Mouse (Mus musculus) layer of hippocampus, adult 18-20 months (tissue): ENCODE results near the gene Lmbrd1. TPM values are rescaled to one million over a fixed set of nuclear protein-coding genes. Genes with fewer than 3 reads are reported as not detected.
"Not testable (repeated sequence)": the region's sequence is repeated elsewhere in the genome, so short reads cannot be mapped to it uniquely, and the experiment has no call there.

Experiments used
- DNase-seq, 2 experiments: peaks; one replicate each; pipeline ENCODE4 v3.0.0; 2022; ENCODE audit warnings: low spot score in 2 of 2
- long read RNA-seq: library from polyadenylated mRNA; stranded (forward); transcript quantifications from one replicate; pipeline ENCODE4 v2.0.0, GENCODE M21; 2021
- total RNA-seq, 2 experiments: library from RNA; stranded (reverse); gene quantifications; 2 replicates each; pipeline ENCODE4 v1.2.3; 2021

Gene Lmbrd1
- total RNA-seq: 100 to 1,000 TPM; 113 to 114 TPM
- long read RNA-seq, full-length matches to known transcripts: 187 of 220 reads
- long read RNA-seq, partial matches to known transcripts: 6 of 220 reads
- long read RNA-seq, other reads (novel, unspliced or antisense): 27 of 220 reads

DNA sequence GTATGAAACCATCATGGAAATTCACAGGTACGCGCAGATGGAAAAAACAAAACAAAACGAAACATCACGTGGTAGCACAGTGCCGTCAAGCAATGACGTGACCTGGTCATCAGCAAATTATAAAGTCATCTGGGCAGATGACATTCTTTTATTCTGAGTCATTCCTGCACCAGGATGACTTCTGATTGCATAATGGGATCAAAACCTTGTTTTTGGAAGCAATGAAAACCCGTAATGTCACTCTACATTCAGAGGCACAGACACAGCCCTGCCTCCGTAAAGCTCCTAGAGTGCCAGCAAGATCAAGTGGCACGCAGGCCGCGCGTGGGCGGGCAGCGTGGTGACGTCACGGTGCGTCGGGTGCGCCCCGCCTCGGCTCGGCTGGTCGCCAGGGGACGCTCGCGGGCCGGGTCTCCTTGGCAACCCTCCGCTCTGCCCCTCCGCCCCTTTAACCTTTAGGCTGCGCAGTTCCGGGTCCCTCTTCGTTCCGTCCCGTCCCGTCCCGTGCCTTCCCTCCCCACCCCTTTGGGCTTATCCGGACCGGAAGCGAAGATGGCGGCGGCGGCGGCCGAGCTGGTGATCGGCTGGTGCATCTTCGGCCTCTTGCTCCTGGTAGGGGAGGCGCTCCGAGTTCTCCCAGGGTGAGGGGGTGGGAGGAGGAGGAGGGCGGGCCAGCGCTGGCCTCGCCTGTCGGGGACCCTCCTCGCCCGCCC, at the start of gene Lmbrd1:
Gene Lmbrd1 (plus strand): TSS at position 426 of the 713 bp plus-strand sequence.
- peak; percentile 93 to 98 for DNase-seq

DNA sequence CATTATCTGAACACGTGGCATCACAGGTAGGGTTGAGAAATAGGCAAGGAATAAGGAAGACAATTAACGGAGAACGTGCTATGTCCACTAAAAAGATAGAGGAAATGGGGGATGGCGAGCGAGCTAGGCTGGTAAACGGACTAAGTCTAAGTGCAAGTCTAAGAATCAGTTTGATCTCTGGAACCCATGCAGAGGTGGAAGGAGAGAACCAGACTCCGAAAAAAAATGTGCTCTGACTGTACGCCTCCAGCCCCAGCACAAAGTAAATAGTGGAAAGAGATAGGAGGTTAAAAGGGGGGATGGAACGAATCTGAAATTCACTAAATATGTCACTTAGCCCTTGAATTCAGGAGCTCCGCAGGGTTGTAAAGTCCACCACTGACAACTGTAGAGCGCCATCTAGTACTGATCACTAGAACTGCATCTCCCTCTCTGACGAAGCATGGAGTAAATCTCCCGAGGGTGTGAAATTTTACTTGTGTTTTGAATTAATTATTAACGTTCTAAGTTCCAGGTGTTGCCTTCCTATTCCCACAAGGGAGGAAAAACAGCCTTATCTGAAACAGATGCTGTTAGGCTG, 44.8 kb upstream of the Lmbrd1 start:
- DNase-seq: peak; percentile 11 to 69

DNA sequence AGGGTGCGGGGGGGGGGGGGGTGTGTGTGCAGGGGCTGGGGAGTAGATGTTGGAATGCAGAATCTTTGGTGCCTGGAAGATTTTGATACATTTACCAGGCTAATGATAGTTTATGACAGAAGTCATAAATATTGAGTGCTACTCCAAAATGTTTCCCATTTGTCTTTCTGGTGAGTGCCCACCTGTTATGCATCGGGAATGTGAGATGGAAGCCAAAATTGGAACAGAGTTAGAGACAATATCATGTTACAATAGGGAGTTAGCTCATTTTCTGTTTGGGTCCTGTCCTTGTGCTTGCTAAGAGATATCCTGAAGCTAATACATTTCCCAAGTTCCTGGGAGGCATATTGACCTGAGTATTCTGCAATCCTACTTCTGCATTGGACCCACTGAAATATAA, 28.3 kb upstream of the Lmbrd1 start:
- no peak for DNase-seq

DNA sequence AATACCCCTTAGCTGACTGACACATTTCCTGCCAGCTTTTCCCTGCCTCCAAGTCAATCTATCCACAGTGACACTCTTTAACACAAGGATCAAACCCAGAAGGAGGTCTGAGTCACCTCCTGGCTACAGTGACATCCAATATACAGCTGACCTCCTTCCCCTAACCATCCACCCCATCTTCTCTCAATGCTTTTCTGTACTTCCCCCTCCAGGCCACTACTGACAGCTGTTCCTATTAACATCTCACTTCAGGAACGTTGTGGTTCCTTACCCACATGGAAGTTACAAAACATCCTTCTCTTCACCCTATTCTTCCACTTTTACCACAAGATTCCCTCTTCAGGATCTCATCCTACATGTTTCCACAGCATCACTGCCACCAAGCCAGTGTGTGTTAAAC, 18.5 kb upstream of the Lmbrd1 start:
- DNase-seq: no peak

DNA sequence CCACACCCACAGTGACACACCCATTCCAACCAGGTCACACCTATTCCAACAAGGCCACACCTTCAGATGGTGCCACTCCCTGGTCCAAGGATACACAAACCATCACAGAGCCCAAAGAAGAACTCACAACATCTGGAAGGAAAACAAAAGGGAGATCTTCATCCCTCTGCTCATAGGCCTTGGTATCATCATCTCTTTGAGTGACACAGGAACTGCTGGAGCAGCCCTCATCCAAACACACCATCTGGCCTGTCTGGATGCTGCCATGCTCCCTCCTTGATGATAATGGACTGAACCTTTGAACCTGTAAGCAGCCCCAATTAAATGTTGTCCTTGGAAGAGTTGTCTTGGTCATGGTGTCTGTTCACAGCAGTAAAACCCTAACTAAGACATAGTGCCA, 17.8 kb upstream of the Lmbrd1 start:
- DNase-seq: not testable (repeated sequence)

DNA sequence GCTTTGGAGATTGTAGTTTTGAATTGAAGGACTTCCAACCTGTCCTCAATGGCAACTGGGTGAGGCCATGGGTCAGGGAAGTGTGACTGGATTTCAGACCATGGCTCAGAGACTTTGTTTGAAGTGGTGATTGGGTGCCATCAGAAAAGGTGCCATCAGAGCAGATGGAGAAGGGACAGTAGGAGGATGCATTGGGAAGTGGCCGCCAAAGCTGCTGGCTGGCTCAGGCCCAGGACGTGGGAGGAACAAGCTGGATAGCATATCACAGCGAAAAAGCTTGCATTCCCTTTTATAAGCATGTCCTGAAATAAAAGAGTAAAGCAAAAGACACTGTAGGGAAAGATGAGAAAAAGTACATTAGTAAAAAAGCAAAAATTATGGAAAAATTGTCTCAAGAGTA, 16.9 kb upstream of the Lmbrd1 start:
- DNase-seq: peak; percentile 86 to 95

DNA sequence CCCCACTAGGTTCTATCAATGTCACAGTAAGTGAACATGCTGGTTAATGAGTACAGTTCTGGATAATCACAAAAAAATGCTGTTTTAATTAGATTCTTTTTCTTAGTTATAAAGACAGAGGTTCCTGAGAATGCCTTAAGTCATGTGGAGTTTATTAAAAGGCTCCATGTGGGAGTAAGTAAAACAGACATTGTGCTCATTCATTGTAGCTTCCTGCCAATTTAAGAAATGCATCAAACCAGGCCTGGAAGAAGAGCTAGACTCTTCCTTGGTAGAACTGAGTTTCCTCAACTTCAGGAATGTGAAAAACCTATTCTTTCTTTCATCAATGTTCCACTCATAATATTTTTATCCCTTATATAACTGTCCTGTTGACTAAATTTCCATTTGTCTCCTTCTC, 14.3 kb upstream of the Lmbrd1 start:
- DNase-seq: no peak

DNA sequence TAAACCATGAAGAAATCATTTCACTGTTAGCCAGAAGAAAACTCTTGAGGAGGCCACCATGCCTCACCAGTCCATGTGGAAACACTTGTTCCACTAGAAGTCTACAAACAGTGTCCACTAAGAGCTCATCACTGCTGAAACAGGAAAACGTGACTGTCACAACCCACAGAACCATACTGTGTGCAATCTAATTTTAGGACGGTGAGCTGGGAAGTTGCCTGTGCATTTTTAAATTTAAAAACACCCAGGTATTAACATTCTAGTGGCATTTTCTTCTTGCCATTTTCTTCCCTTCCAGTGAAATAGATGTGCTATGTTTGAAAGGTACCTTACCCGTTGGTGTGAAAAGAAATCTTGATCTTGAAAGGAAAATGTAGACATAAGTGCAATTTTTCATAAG, 5.2 kb upstream of the Lmbrd1 start:
- DNase-seq: no peak

DNA sequence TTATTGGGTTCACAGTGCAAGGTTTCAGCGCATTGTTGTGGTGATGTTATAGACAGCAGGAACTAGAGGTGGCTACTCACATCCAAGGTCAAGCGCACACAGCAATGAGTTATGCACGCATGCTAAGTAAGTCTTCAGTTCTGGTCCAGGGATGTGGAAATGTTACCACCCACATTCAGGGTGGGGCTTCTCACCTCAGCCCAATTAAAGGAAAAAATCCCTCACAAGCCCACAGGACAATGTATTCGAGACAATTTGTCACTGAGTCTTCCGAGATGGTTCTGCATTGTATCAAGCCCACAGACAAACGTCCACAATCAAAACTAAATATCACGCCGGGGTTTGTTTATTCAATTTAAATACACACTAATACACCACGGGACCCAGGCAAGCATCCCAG, 724 bp upstream of the Lmbrd1 start:
- peak in 1 of 2 experiments; percentile 23 for DNase-seq

DNA sequence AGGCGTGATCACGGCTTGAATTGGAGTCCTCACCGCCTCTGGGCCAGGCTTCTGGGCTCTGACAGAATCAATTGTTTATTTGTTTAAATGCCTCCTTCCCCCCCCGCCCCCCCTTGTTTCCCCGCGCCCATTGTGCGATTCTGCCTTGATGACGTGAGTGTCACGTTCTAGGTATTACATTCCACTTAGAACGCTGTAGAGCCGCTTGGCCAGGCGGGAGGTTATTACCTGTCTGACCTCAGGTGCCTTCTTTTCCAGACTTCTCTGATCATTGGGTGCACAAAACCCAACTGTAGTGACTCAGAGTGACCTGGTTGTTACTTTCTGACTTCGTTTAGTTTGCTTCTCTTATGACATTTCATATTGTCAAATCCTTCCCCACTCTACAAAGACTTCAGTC, 641 bp downstream of the Lmbrd1 start:
- no peak for DNase-seq

DNA sequence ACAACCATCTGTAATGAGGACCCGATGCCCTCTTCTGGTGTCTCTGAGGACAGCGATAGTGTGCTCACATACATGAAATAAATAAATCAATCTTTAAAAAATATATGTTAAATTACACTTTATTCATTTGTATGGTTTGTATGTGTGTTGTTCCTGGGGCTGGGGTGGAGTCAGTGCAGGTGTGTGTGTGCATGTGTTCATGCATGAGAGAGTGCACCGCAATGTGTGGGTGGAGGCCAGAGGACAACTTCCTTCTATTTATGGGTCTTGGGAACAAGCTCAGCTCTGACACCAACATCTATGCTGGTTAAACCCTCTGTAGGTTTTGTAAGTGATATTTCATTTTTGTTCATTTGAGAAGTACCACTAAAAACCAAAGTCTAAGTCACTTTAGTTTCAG, 2.6 kb downstream of the Lmbrd1 start:
- DNase-seq: no peak

DNA sequence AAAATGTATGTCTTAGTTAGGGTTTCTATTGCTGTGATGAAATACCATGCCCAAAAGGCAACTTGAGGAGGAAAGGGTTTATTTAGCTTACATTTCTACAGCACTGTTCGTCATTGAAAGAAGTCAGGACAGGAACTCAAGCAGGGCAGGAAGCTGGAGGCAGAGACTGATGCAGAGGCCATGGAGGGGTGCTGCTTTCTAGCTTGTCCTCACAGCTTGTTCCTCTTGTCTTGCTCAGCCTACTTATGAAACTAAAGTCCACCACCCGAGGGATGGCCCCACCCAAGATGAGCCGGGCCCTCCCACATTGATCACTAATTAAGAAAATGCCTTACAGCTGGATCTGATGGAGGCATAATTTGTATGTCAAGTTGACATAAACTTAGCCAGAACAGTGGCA, 3.5 kb downstream of the Lmbrd1 start:
- no peak for DNase-seq

DNA sequence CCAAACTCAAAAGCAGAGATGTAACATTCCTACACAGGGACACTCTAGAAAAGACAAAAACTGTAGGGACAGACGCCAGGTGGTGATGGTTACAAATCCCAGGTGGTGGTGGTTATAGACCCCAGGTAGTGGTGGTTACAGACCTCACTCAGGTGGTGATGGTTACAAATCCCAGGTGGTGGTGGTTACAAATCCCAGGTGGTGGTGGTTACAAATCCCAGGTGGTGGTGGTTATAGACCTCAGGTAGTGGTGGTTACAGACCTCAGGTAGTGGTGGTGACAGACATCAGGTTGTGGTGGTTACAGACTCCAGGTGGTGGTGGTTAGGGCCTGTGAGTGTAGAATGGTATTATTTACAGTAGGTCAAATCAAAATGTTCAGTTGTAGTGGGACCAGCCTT, 5.5 kb downstream of the Lmbrd1 start:
- no peak for DNase-seq

DNA sequence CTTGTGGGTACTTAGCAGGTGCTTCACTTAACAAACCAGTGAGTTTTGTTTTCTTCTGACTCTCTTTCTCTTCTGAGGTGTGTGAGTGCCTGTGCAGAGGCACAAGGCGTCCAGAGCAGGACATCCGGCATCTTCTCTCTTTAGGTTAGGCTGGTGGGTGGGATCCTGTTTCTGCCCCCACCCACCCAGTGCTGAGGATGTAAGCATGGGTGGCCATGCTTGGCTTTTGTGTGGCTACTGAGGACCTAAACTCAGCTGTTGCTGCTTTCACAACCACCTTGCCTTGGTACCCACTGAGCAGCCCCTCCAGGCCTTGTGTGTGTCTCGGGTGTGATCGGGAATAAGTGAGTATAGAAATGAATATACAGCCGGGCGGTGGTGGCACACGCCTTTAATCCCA, 7.2 kb downstream of the Lmbrd1 start:
- no peak for DNase-seq

DNA sequence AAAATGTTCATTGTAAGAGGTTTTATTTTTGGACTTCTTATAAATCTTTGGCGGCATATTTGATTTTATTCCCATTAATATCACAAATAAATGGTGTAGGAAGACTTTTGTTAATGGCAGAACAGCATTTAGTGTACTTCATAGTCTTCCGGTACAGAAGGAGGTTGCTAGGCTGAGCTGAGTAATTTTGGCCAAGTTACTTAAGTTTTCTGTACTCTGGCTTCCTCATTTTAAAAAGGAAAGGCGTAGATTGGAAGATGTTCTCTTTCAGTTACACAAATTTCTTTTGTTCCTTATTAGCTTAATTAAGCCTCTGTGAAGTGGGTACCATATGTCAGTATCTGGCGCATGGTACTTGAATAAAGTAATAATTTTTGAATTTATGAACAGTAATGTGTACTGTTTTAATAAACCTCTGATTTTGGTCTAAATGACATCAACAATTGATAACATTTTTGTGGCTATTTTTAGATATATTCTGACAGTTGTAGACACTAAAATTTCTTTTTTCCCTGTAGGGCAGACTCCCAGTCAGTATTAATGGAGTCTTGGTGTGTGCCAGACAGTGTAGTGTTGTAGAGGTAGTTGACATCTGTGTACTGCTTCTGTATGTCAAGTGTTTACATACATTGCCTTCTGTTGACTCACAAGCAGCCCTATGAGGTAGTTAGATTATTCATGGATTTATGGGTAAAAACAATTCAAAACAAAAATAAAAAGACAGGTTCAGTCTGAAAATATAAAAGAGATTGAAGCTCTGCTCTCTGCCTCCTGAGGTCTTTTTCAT, 8.0 kb downstream of the Lmbrd1 start:
- no peak for DNase-seq

DNA sequence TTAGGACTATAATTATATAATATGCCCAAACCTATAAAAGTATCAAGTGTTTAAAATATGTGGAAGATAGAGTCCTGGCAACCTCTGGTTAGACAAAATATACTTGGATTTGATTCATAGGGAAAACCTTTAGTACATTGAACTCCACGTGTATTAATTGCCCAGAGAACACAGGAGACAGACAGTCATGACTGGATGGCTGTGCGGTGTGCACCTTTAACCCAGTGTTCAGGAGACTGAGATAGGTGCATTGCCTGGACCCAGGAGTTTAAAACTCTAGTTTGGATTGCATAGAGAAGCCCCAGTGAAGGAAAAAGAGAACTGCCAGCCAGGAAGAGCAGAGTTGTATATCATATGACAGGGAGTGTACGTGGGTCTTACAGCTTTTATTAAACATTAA, 19.2 kb downstream of the Lmbrd1 start:
- DNase-seq: no peak

DNA sequence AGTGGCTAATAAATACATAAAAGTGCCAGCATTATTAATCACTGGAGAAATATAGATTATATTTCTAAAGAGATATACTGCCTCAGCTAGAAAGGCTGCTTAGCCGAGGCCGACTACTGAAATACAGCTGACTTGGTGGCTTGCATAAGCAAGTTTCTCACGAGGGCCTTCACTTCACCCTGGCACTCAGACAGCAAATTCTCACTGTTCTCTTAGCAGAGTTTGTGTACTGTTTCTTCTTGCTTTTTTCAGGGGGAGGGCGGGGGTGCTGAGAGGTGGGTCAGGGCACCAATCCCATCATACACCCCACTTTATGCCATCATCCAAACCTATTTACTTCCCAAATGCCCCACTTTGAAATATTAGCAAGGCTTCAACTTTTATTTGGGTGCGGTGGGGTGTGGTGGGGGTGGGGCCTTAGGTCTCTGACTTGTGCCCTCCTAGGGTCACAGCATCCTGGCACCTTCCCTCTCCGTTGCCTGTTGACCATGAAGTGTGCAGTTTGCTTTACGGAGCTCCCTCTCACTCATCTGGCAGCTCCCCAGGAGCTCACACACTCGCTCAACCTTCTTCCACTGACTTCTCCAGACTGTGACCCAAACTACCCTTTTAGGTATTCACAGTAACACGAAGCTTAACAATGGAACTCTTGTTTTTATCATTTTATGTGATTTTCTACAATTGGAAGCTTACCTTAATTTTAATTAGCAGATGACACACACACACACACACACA, 19.9 kb downstream of the Lmbrd1 start:
- no peak for DNase-seq

DNA sequence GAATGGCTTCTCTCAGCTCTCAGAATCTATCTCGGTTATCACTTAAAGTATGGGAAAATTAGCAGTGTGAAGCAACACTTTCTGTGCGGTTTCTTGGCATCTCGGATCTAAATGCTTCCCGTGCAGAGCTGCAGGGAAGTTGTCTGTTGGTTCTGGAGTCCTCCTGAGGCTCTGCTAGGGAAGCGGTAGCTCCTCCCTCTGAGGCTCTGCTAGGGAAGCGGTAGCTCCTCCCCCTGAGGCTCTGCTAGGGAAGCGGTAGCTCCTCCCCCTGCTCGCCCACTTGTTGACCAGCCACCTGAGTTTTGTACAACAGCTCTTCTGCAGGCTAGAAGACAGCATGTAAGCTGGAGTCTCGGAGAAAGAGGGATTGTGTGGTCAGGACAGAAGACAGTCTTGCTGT, 20.9 kb downstream of the Lmbrd1 start:
- no peak for DNase-seq

DNA sequence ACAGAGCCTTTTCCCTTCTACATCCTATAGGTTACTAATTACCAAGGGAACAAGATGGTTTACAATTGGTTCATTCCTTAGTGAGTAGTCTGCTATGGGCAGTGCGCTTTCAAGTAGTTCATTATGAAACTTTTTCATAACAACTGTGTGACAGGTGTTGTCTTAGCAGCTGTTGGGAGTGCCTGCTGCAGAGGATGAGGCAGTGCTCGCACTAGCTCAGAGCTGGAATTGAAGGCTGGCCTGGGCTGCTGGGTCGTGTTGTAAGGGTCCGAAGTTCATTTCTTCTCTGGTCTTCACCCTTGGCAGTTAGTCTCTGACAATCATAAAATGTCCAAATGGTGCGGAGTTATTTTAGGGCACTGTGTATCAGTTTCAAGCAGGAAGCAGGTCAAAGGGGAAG, 21.8 kb downstream of the Lmbrd1 start:
- DNase-seq: no peak

DNA sequence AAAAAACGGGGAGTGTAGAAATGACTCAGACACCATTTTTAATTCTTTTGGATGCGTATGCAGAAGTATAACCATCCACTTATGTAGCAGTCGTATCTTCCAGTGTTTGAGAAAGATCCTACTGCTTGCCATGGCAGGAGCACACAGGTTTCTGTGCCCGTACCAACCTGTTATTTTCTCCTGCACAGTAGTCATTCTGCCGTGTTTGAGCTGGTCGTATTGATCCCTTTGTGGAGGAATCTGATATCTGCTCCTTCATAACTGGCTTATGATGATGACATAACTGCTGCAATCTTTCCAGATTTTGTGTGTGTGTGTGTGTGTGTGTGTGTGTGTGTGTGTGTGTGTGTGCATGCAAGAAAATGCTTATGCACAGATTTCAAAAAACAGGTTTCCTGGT, 25.4 kb downstream of the Lmbrd1 start:
- DNase-seq: no peak

DNA sequence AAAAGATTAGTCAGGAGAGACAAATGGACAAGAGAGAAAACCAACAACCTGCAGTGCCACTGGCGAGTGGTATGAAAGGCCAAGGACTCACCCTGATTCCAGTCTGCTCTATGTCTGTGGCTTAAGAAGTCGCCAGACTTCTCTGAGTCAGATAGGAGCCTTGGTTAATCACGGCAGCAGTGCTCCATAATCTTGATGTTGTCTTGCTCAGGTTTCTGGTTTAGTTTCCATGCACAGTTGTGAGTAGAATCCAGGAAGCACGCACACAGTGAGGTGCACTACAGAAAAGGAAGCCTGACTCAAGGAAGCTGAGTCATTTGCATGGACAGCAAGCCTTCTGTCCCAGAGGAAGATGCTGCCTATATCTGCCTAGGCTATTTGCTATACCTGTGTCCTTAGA, 37.9 kb downstream of the Lmbrd1 start:
- DNase-seq: no peak

DNA sequence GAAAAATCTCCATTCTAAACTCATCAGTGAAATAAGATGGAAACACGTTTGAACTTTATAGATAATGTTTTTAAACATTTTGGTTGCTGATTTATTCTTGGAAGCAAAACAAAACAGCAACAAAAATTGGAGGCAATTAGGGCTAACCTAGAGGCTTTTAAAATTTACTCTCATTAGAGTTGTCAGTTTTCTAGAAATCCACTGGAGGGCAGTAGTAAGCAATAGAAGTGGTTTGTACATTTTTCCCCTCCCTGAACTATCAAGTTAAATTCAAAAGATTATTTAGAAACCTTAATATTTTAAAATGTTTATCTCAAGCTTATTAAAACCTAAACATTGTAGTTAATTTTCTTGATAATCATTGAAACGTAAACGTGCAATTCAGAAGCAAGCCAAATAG, 41.2 kb downstream of the Lmbrd1 start:
- no peak for DNase-seq
